Mouse (Mus musculus): ENCODE data around the gene Smok2b. TPM values are rescaled to one million over a fixed set of nuclear protein-coding genes. Genes with fewer than 3 reads are reported as not detected.
"Not testable (repeated sequence)": the region's sequence is repeated elsewhere in the genome, so short reads cannot be mapped to it uniquely, and the experiment has no call there.

Gene Smok2b
- polyA plus RNA-seq, 1 experiment from 2014 or later, result not detected

GRCm38 (mm10) chr17:13254786-13255185 lies 24.7 kb downstream of the Smok2b start:
- WGBS, result 48% methylated on average over 1 of the region's 5 CpGs
- H3K9ac ChIP-seq; ATAC-seq (ENCODE audit: insufficient number of reproducible peaks, low FRiP score); H3K4me2 ChIP-seq; H3K27ac ChIP-seq (ENCODE audit: poor library complexity, severe bottlenecking); H3K36me3 ChIP-seq; H3K4me1 ChIP-seq (replicated peaks); H3K4me3 ChIP-seq; H3K27me3 ChIP-seq (replicated peaks): not testable (repeated sequence)
- peaks cover 14% of the 10 kb centered on the region for H3K9me3 ChIP-seq (replicated peaks)

Other genes starting within 250 kb of the Smok2b start
- 71.4 and 74.4 TPM in 2 replicates for gene Wtap, start 236.1 kb upstream of the Smok2b start, polyA plus RNA-seq (2016; fragmentation: Nextera tagmentation; extraction: Ambion mirVana)
- gene Sod2, start 223.4 kb upstream of the Smok2b start, polyA plus RNA-seq (2016; fragmentation: Nextera tagmentation; extraction: Ambion mirVana), result 319 and 325 TPM in 2 replicates
- 0.14 TPM in 1 of 2 replicates, not detected in the other for gene Gpr31b, start 178.0 kb upstream of the Smok2b start, polyA plus RNA-seq (2016; fragmentation: Nextera tagmentation; extraction: Ambion mirVana)
- 0.15 TPM in 1 of 2 replicates, not detected in the other for gene Tcp10b, start 169.2 kb upstream of the Smok2b start, polyA plus RNA-seq (2016; fragmentation: Nextera tagmentation; extraction: Ambion mirVana)
- gene Unc93a, start 98.4 kb upstream of the Smok2b start, polyA plus RNA-seq (2016; fragmentation: Nextera tagmentation; extraction: Ambion mirVana), result not detected in 2 replicates
- gene Smok2a, start 9.1 kb upstream of the Smok2b start, polyA plus RNA-seq (2016; fragmentation: Nextera tagmentation; extraction: Ambion mirVana), result not detected in 2 replicates
- gene Tcp10c, start 124.3 kb downstream of the Smok2b start, polyA plus RNA-seq (2016; fragmentation: Nextera tagmentation; extraction: Ambion mirVana), result not detected in 2 replicates

Measured in heart, embryonic 12.5 days (tissue).